Mouse (Mus musculus) left cerebral cortex, adult 6 months (tissue): ENCODE data around the gene 1810055G02Rik. TPM values are rescaled to one million over a fixed set of nuclear protein-coding genes. Genes with fewer than 3 reads are reported as not detected.

Experiments used
- long read RNA-seq, 2 experiments: library from polyadenylated mRNA; unstranded; transcript quantifications; one replicate each; pipeline ENCODE4 v2.0.0; 2019 to 2020
- polyA plus RNA-seq: library from polyadenylated mRNA; unstranded; fragments of <200 nt; fragmentation: Nextera tagmentation; gene quantifications from 2 replicates; pipeline ENCODE4 v1.2.3, GENCODE M21; 2021

Gene 1810055G02Rik
- polyA plus RNA-seq = 21.8 and 27.5 TPM in 2 replicates
- long read RNA-seq, experiment 1, transcript 1810055G02Rik-201 (4 exons, 1,882 nt) = major isoform, 25 of 36 reads
- long read RNA-seq, experiment 1, transcript 1810055G02Rik-205 (4 exons, 772 nt) = minor isoform, 7 of 36 reads
- long read RNA-seq, experiment 1, partial matches to known transcripts = 0 of 36 reads
- long read RNA-seq, experiment 1, other reads (novel, unspliced or antisense) = 2 of 36 reads
- long read RNA-seq, experiment 2, transcript 1810055G02Rik-201 (4 exons, 1,882 nt) = major isoform, 5 of 11 reads
- long read RNA-seq, experiment 2, partial matches to known transcripts = 3 of 11 reads
- long read RNA-seq, experiment 2, other reads (novel, unspliced or antisense) = 0 of 11 reads

GRCm38 (mm10) chr19:3708078-3709012 lies at the start of gene 1810055G02Rik:
Gene 1810055G02Rik (plus strand): TSS chr19:3708293.

DNA sequence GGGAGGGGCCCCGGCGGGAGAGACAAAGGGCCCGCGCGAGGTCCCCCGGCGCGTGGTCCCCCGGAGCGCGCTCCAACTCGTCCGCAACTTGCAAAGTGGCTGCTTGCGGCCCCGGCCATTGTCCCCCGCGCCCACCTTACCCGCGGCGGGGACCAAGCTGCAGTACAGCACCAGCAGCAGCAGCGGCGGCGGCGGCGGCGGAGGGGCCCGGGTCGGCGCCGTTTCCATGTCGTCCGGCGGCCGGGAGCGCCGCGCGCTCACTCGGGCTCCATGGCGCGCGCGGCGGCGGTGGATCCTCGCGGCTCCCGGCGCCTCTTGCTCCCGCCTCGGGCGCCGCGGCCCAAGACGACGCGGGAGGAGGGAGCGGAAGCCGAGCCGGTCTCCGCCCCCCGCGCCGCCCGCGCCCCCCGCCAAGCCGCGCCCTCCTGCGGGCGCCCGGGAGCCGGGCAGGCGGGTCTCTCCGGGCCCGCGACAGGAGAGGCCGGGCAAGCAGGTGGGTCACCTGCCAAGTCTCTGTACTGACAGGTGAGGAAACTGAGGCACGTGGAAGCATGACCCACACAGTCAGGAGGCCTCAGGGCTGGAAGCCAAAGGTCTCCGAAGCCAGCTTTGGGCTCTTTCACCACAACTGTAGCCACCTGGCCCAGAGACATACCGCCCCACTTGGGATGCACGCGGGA lies 21.7 kb upstream of the 1810055G02Rik start, which contains the start of gene Lrp5:
Gene Lrp5 (minus strand): TSS at position 350 of the 680 bp plus-strand sequence.

DNA sequence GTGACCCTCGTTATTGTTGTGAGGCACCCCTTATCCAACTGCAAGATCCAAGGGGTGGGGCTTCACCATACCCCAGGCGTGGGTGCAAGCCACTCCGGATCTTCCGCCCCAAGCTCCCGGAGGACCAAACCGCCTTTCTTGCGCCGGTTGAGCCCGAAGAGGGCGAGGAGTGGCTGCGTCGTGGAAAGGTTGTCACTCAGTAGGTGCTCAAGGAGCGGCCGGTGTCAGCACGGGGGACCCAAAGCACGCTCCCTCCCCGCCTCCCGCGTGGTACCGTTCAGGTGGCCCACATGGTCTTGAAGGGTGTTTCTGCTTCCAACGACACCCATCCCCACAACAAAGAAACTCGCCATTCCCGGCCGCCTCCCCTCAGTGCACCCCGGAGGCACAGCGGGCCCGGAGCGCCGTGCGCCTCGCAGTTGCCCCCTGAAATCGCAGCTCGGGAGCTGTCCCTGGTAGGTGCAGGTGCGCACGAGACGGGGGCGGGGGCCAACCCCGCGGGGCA lies 59.2 kb downstream of the 1810055G02Rik start, which contains the start of gene Kmt5b:
Gene Kmt5b (plus strand): TSS at position 146 of the 505 bp plus-strand sequence.

Other genes starting within 250 kb of the 1810055G02Rik start
- 14.3 and 16.7 TPM in 2 replicates for gene Ppp6r3, start 132.5 kb upstream of the 1810055G02Rik start, polyA plus RNA-seq
- 0.92 and 4.7 TPM in 2 replicates for gene Lrp5, start 21.7 kb upstream of the 1810055G02Rik start, polyA plus RNA-seq
- gene Kmt5b, start 59.1 kb downstream of the 1810055G02Rik start, polyA plus RNA-seq = 7.1 and 11.4 TPM in 2 replicates
- gene Chka, start 143.5 kb downstream of the 1810055G02Rik start, polyA plus RNA-seq = 15.9 and 22.7 TPM in 2 replicates
- gene Tcirg1, start 198.8 kb downstream of the 1810055G02Rik start, polyA plus RNA-seq = 3.1 and 3.9 TPM in 2 replicates
- gene Ndufs8, start 204.5 kb downstream of the 1810055G02Rik start, polyA plus RNA-seq = 579 and 589 TPM in 2 replicates
- 6.4 and 6.9 TPM in 2 replicates for gene Aldh3b1, start 221.5 kb downstream of the 1810055G02Rik start, polyA plus RNA-seq
- gene Unc93b1, start 226.9 kb downstream of the 1810055G02Rik start, polyA plus RNA-seq = 20.5 and 23.3 TPM in 2 replicates